Mouse (Mus musculus) embryonic fibroblast, embryonic 13.5 days (primary cell): ENCODE results near the gene Ndnf.

ENCODE experiments used
- CTCF ChIP-seq: IDR thresholded peaks from 2 replicates; pipeline ENCODE4 v1.5.1; 2011; ENCODE audit warnings: mild to moderate bottlenecking, control low read depth, low read length, moderate library complexity, borderline replicate concordance; ENCODE audit not compliant: insufficient read depth
- POLR2A ChIP-seq: IDR thresholded peaks from 2 replicates; pipeline ENCODE4 v1.6.1; 2011; ENCODE audit warnings: low read depth, mild to moderate bottlenecking, control low read depth, low read length, moderate library complexity

DNA sequence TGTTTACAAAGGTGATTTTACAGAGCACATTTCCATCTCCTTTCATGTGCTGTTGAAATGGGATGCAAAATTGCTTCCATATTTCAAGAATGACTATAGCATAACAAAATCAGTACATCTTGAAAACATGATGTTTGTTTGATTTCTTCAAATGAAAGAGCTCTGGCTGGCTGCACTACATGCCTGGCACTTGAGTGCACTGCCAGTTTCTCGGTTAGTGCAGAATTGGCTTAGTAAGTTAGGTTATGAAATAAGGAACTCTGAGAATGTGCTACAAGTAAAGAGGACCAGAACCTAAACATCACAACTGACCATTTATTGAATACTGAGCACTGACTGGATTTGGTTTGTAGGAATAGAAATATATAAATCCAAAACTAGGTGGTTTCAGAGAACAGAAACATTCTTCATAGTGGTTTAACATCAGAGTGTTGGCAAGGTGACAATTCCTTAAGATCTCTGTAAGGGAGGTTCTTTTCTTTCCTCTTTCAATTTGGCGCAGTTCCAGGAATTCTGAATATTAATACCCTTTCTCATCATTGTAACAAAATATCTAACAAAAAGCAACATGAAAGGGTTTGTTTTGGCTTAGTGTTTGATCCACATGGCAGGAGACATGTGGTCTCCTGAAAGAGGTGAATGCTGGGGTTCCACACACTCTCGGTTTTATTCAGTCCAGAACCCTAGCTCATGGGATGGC, 48.2 kb upstream of the Ndnf start:
- TF ChIP-seq POLR2A (no peak), CTCF (no peak)
